Mouse (Mus musculus): ENCODE measurements around the gene Dhx35. TPM values are rescaled to one million over a fixed set of nuclear protein-coding genes. Genes with fewer than 3 reads are reported as not detected.

Gene Dhx35
- total RNA-seq, 2 experiments from 2014 or later: 15.7 to 17.4 TPM

DNA sequence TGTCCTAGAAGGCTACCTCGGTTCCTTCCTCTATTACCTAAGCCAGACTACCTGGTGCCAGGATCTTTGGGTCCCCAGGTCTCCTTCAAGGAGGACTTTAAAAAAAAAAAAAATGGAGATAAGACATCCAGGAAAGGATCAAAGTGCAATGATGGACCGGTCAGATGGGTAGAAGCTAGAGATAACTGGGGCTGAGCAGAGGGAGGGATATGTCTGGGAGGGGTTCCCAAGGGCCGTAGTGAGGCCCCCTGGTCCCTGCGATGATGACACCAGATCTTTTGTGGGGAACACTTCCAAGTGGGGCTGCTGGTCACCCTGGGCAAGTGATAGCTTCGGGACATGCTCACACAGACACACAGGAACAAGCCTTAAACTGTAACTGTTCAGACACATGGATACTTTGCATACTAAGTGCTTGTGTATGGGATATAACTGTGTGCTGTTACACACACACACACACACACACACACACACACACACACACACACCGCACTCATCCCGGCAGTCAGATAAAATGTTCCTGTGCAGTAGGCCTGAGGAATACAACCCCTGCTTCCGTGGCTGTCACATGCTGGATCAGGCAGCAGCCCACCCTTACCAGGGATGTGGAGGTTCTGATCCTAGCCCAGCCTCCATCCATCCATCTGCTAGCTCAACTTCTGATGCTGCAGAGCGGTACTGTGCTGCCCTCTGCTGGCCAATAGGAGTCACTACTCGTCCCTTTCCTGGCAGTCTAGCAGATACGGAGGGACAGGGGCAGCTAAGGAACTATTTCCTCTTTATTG is 68.9 kb downstream of the Dhx35 start:
- peak; percentile 54 to 62 for DNase-seq (ENCODE audit: low spot score in 2 of 2)
- intact Hi-C loops (cut with DNase I): loop anchor here (5.0 to 10.0 kb wide), 3 partner anchors 101 to 309 kb away; no protein-coding TSS in a partner anchor

DNA sequence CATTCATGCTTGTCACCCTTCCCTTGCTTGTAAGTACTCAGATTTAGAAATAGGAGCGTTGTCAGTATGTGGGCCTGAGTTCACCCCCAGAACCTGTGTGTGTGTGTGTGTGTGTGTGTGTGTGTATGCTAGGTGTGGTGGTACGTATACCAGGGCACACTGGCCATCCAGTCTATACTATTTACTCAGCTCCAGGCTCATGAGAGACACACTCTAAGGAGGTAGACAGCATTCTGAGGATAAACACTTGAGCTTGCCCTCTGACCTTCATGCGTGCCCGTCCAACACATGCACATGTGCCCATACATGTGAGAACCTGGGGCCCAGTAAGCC is 69.5 kb downstream of the Dhx35 start:
- intact Hi-C loops (cut with DNase I): loop anchor here (5.0 to 10.0 kb wide), 3 partner anchors 102 to 309 kb away; no protein-coding TSS in a partner anchor
- no peak for DNase-seq (ENCODE audit: low spot score in 2 of 2)

DNA sequence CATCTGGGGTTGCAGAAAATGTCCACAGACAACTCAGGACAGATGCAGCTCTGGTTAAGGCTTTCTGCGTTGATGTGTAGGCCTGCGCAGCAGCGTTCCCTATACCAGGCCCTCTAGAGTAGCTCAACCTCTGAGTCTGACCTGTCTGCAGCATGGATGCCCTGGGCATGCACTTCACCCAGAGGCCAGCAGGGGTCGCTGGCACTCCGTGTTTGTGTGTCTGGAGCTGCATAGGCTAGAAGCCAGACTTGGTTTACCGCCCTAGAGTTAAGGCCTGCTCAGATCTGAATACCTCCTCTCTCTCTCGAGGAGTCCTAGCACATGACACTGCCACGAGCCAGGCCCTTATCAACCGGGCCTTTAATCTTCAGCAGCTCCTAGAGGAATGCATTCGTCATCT is 70.8 kb downstream of the Dhx35 start:
- peak; percentile 75 to 76 for DNase-seq (ENCODE audit: low spot score in 2 of 2)
- intact Hi-C loops (cut with DNase I): loop anchor here (1.0 to 10.0 kb wide), 2 partner anchors 311 to 1728 kb away; no protein-coding TSS in a partner anchor

DNA sequence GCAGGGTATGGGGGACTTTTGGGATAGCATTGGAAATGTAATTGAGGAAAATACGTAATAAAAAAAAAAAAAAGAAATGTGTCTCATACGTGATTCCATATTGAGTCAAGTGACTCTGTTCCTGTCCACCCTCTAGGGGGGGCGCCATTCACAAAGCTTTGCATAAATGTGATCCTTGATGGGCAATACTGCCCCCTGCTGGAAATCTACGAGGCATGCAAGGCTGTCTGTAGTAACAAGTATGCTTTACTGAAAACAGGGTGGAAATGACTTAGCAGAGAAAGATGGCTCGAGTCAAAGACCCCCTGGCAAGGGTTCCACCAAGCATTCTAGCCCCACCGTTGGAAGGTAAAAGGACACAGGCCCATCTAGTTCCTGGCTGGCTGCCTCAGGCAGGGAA is 92.0 kb downstream of the Dhx35 start:
- intact Hi-C loops (cut with DNase I): no loop called here
- DNase-seq (ENCODE audit: low spot score in 2 of 2): no peak

DNA sequence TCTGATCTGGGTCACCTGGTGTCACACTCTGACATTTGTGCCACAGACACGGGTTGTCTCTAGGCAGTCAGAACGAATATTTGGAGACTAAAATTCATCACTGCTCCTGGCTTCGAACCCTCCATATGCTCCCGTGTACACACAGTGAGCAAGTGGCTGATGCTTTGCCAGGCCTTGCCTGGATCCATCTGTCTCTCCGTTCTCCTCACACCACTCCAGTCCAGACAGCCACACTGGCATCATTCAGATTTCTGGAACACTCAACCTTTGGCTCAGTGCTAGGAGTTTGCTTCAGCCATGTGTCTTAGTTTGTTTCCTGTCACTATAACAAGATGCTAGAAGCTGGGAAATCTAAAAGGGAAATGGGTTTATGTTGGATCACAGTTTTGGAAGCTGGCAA is 93.9 kb downstream of the Dhx35 start:
- DNase-seq (ENCODE audit: low spot score in 2 of 2): no peak
- intact Hi-C loops (cut with DNase I): no loop called here

DNA sequence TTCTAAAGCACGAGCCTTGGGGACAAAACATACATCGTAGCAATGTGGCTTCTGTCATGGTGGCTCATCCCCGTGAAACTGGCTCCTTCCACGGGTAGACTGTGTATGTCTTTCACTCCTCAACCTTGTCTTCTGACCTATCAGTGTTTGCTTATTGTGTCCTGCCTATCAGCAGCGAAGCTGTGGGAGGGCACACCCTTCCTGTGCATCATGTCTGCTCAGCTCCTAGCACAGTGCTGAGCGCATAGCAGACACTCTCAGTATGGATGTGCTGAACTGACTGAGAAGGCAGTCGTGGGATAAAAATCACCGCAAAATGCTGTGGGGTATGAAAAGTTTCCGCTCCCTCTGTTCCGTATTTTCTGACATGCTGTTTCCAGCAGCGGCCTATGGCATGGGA is 94.6 kb downstream of the Dhx35 start:
- DNase-seq (ENCODE audit: low spot score in 2 of 2): no peak
- intact Hi-C loops (cut with DNase I): no loop called here

DNA sequence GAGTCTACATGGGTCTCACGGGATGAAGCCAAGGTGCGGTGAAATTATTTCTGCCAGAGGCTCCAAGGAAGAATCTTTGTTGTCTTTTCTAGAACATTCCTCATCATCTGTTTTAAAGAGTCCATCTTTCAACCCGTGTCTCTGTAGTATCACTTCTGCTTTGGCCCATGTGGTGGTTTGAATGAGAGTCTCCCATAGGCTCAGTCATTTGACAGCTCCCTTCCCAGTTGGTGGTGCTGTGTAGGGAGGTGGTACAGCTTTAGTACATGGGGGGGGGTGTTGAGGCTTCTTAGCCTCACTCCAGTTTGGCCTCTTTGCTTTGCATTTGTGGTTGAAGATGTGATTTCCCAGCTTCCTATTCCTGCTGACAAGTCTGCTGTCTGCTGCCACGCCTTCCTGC is 96.7 kb downstream of the Dhx35 start:
- DNase-seq (ENCODE audit: low spot score in 2 of 2): no peak
- intact Hi-C loops (cut with DNase I): no loop called here

DNA sequence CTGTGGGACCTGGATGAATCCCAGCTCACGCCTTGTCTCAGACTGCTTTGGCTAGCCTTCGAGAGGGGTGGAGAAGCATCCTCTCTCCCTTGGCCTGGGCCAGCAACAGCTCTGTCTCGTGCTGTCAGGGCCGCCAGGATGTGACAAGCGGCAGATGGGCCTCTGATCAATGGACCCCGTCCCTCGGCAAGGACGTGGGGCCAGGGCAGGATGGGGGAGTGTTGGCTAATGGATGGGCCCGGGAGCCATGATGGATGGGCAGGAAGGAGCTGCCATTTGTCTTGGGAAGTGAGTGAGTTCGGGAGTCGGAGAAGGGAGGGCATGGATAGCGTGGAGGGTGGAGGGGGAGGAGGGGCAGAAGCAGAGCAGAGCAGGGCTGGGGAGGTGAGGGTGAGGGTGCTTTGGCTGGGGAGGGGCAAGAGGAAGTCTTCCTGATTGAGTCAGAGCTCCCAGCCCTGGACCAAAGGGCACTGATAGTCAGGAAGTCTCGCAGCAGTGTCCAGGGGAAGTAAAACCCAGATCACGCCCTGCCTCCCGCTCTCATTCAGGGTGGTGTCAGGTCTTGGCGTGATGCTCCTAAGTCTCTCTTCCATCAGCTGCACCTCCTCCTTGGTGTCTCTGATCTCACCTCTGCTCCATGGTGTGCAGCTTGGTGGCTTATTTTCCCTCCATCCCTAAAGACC is 98.7 kb downstream of the Dhx35 start:
- intact Hi-C loops (cut with DNase I): no loop called here
- DNase-seq (ENCODE audit: low spot score in 2 of 2): no peak

DNA sequence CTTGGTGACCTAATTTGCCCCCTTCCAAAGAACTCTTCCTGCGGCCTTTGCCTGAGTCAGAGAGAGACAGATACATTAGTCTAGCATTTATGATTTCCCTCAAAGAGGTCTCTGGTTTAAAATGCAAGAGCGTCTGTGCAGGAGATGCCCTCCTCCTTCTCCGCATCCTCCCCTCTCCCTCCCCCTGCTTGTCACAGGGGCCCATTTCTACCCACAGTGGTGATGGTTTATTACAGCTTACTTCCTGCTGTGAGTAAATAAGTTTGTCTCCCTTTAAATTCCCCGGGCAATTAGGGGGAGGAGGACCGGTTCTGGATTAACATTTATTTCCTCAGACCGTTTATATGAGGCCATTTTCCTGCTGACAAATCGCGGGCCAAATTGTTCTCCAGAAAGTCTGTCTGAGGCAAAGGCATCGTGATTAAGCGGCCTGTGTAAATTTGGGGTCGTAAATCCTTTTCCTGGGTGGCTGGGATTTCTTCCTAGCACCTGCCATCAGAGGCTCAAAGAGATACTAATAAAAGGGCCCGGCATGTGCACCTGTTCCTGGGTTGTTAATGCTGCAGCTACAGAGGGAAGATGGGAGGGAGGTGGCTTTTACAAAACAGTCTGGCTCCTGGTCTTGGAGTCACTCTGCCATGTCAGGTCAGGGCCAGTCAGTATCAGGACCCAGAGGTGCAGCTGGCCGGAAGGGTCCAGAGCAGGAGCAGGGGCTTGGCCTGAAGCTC is 104.0 kb downstream of the Dhx35 start:
- intact Hi-C loops (cut with DNase I): no loop called here
- no peak for DNase-seq (ENCODE audit: low spot score in 2 of 2)

Other genes with a start within 250 kb of the Dhx35 start
- gene Slc32a1, start 184.0 kb upstream of the Dhx35 start, total RNA-seq (2021): 10 to 100 TPM; 95.4 to 97.9 TPM
- gene Actr5, start 169.9 kb upstream of the Dhx35 start, total RNA-seq (2021): 10 to 100 TPM; 12.1 to 13.1 TPM
- gene Ppp1r16b, start 129.4 kb upstream of the Dhx35 start, total RNA-seq (2021): 100 to 1,000 TPM; 125 to 129 TPM
- gene Fam83d, start 26.7 kb upstream of the Dhx35 start, total RNA-seq (2021): 1 to 10 TPM; 1.6 to 2.2 TPM

Measured in left cerebral cortex, postnatal 36 days (tissue).